Mouse (Mus musculus): ENCODE results near the gene Nup85.

- TF ChIP-seq POLR2A (IDR thresholded peaks at IDR 0.05; ENCODE audit: low read depth, low read length): no peak
- TF ChIP-seq CTCF (IDR thresholded peaks at IDR 0.05; ENCODE audit: extremely low read depth, insufficient read length, insufficient replicate concordance, low read depth, low read length): no peak
Observed at GRCm38 (mm10) chr11:115582913-115583606, 18.8 kb downstream of the Nup85 start.

Data from small intestine, adult 2 months (tissue).